ENCODE assay signal across 18 mouse cellular contexts in genomic region chr15:33758771-33759170, GRCm38 (mm10).
"Had no signal": no experiment of that assay in that cellular context is flagged by ENCODE, and none has a peak within 500 bp of the region (broad histone marks: within the 10 kb centered on the region; RNA-seq: fewer than 3 reads in every experiment).

No protein-coding gene starts in this region.

- DNase-seq: heart, postnatal 4 days; kidney, adult 18-20 months; kidney, adult 8-10 months; kidney, postnatal 25 days; kidney, postnatal 4 days; layer of hippocampus, postnatal 36 days; left cerebral cortex, postnatal 4 days had no signal

- H3K4me3 ChIP-seq: heart, embryonic 10.5 days; heart, embryonic 12.5 days; hindbrain, embryonic 10.5 days; hindbrain, embryonic 12.5 days; intestine, embryonic 15.5 days; layer of hippocampus, adult 2 months; limb, embryonic 13.5 days; limb, embryonic 15.5 days; liver, embryonic 12.5 days had no signal

- H3K27ac ChIP-seq: heart, embryonic 10.5 days; hindbrain, embryonic 10.5 days; hindbrain, embryonic 12.5 days; hindbrain, embryonic 14.5 days; intestine, embryonic 15.5 days; layer of hippocampus, adult 2 months; limb, embryonic 13.5 days; limb, embryonic 15.5 days; liver, embryonic 12.5 days; liver, embryonic 14.5 days had no signal
